Mouse (Mus musculus) Patski (cell line): ENCODE data around the gene Slc25a53. TPM values are rescaled to one million over a fixed set of nuclear protein-coding genes. Genes with fewer than 3 reads are reported as not detected.
"Not testable (repeated sequence)": the region's sequence is repeated elsewhere in the genome, so short reads cannot be mapped to it uniquely, and the experiment has no call there.

ENCODE experiments used
- ATAC-seq: fragments of 100-300 bp; one replicate; pipeline ENCODE4 v1.8.0; 2021
- CTCF ChIA-PET: fragments of 350-600 bp; sonication (Branson Sonifier 250); formaldehyde crosslinking; loops from one replicate; lab custom pipeline; 2022; ENCODE audit warnings: inconsistent platforms; lab: Charles Lee
- POLR2A ChIA-PET: fragments of 350-600 bp; sonication (Branson Sonifier 250); formaldehyde crosslinking; loops from one replicate; lab custom pipeline; 2022; ENCODE audit warnings: antibody characterized with exemption, inconsistent platforms; lab: Charles Lee
- DNase-seq: peaks from one replicate; pipeline ENCODE4 v3.0.0-alpha.2; 2011; ENCODE audit warnings: low read depth, low spot score
- H3K27me3 ChIP-seq: fragments of 371-371 bp; one replicate; pipeline ENCODE4 v1.5.1; 2021
- CTCF ChIP-seq: fragments of 100-300 bp; IDR thresholded peaks from one replicate; pipeline ENCODE4 v1.5.1; 2021
- in situ Hi-C: fragments of 300-500 bp; cut with MboI; formaldehyde crosslinking; loops from 3 replicates; pipeline ENCODE4 v1.11.1; 2018; ENCODE audit warnings: low pct_unique_long_range_greater_than_20kb, mixed read lengths
- polyA plus RNA-seq: library from polyadenylated mRNA; unstranded; gene quantifications from one replicate; pipeline ENCODE4 v1.2.3, GENCODE M21; 2021

Gene Slc25a53
- polyA plus RNA-seq, 1 experiment from 2014 or later: 8.7 TPM

DNA sequence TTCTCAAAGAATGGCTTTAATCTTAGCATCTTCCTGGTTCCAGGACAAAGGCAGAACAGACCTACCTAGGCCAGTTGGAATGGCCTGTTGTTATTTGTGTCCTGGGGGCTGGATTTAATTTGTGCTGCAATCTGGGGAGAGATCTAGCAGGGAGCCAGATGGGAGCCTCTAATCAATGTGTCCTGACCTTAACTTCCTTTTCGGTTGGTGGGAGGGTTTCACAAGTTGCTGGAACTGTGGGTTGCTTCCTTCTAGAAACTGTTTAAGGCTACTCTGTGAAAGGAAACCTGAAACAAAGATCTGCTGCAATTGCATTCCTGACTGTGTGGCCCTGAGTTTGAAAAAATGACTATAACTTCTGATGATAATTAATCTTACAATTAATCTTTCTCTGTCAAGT, 20.4 kb downstream of the Slc25a53 start:
- CTCF ChIA-PET: interaction anchor here (1.0 to 1.9 kb wide), 3 partner anchors 10 to 122 kb away, joined by 3 to 6 read pairs (median 3); no protein-coding TSS in a partner anchor
- ATAC-seq: no peak
- in situ Hi-C loops: loop anchor here (10.0 kb wide), 1 partner anchor 393 kb away; no protein-coding TSS in a partner anchor
- POLR2A ChIA-PET: no interaction called here
- TF ChIP-seq CTCF: no peak
- DNase-seq: no peak
- H3K27me3 ChIP-seq: no peaks in the 10 kb centered on the region

- in situ Hi-C loops: loop anchor here (10.0 kb wide), 1 partner anchor 390 kb away; no protein-coding TSS in a partner anchor
- peak; percentile 73 for TF ChIP-seq CTCF
- H3K27me3 ChIP-seq: peaks cover 3% of the 10 kb centered on the region
- POLR2A ChIA-PET: no interaction called here
- ATAC-seq: peak; percentile 65
- DNase-seq: no peak
- CTCF ChIA-PET: no interaction called here
These were observed 22.9 kb downstream of the Slc25a53 start for GRCm38 (mm10) chrX:137015099-137015709.

- ATAC-seq: no peak
- no peak for DNase-seq
- CTCF ChIA-PET: no interaction called here
- in situ Hi-C loops: no loop called here
- no peak for TF ChIP-seq CTCF
- H3K27me3 ChIP-seq: peaks cover 4% of the 10 kb centered on the region
- POLR2A ChIA-PET: no interaction called here
These were observed 41.8 kb downstream of the Slc25a53 start for GRCm38 (mm10) chrX:136996256-136996655.

- CTCF ChIA-PET: no interaction called here
- in situ Hi-C loops: no loop called here
- TF ChIP-seq CTCF: no peak
- DNase-seq (no peak), ATAC-seq (no peak)
- POLR2A ChIA-PET: no interaction called here
- no peaks in the 10 kb centered on the region for H3K27me3 ChIP-seq
These were observed 44.5 kb downstream of the Slc25a53 start for GRCm38 (mm10) chrX:136993641-136994040.

- DNase-seq (no peak), ATAC-seq (no peak)
- no peaks in the 10 kb centered on the region for H3K27me3 ChIP-seq
- POLR2A ChIA-PET: no interaction called here
- CTCF ChIA-PET: no interaction called here
- in situ Hi-C loops: no loop called here
- no peak for TF ChIP-seq CTCF
These were observed 45.0 kb downstream of the Slc25a53 start, which contains the start of gene Zcchc18 for GRCm38 (mm10) chrX:136992978-136993547. Zcchc18 (plus strand) TSS chrX:136993155.

- ChIA-PET CTCF (no interaction called here), POLR2A (no interaction called here)
- peaks cover 3% of the 10 kb centered on the region for H3K27me3 ChIP-seq
- TF ChIP-seq CTCF: no peak
- in situ Hi-C loops: no loop called here
- ATAC-seq (no peak), DNase-seq (no peak)
These were observed 45.7 kb downstream of the Slc25a53 start for GRCm38 (mm10) chrX:136992191-136992965.

- CTCF ChIA-PET: interaction anchor here (0.9 kb wide), 1 partner anchor 13 kb away, joined by 3 read pairs; no protein-coding TSS in a partner anchor
- POLR2A ChIA-PET: no interaction called here
- no peak for TF ChIP-seq CTCF
- DNase-seq (no peak), ATAC-seq (no peak)
- peaks cover 9% of the 10 kb centered on the region for H3K27me3 ChIP-seq
- in situ Hi-C loops: no loop called here
These were observed 46.8 kb downstream of the Slc25a53 start for GRCm38 (mm10) chrX:136991274-136991673.

DNA sequence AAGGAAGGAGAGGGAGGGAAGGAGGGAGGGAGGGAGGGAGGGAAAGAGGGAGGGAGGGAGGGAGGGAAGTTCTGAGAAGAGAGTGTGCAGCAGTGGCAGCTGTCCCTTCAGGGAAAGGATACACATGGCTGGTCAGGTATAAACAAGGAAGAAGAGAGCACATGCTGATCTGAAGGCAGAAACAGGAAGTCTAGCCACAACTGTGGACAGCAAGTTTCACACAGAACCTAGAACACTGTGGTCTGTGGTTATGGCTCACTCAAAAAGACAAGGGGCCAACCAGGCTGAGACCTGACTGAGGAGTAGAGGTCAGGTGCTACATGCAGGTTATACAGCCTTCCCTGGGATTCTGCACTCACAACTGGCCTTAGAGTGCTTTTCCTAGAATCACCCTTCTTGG, 52.1 kb downstream of the Slc25a53 start:
- in situ Hi-C loops: no loop called here
- CTCF ChIA-PET: no interaction called here
- POLR2A ChIA-PET: no interaction called here
- peaks cover 9% of the 10 kb centered on the region for H3K27me3 ChIP-seq
- DNase-seq (no peak), ATAC-seq (peak; percentile 87)
- no peak for TF ChIP-seq CTCF

DNA sequence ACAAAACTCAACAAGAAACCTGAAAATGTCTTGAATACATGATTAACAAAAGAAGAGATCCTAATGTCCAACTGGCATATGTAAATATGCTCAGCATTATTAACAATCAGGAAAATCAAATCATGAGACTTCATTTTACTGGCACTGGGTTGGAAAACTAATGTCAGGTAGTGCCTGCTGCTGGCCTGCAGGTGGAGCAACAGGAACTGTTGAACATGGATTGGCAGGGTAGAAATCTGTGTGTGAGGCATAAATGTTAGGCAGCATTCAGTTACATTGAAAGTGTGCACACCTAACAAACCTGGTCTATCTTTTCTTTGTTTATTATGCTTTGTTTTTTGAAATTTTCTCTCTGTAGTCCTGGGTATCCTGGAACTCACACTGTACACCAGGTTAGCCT, 59.5 kb downstream of the Slc25a53 start:
- ChIA-PET CTCF (no interaction called here), POLR2A (no interaction called here)
- no peaks in the 10 kb centered on the region for H3K27me3 ChIP-seq
- in situ Hi-C loops: no loop called here
- no peak for TF ChIP-seq CTCF
- DNase-seq (no peak), ATAC-seq (no peak)

DNA sequence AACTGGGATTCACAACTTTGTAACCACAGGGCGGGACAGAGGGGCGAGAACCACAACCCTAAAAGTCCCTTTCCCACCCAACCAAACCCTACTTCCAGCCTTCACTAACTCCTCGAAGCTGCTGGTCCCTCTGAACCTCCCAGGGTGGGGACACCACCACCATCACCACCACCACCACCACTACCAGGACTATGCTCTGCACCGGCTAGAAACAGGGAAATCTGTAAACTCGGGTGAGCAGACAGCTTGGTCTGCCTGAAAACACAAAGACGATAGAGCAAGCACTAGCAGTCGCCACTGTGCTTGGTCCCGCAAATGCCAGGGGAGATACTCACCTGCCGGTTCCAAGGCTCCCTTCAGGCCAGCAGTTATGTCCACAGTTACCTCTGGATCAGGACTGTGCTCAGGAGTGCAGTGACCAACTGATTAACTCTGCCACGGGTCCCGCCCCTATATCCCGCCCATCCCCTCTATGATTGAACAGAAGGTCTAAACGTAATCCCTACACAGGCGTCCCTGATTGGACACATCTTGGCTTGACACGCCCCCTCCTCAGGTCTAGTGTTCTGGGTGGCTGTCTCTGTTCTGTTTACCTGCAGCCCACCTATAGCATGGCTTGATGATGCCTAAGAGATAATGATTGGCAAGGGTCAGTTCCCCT, 61.5 kb downstream of the Slc25a53 start, which contains the start of the genes Tmsb15l and Tmsb15b1:
Gene Tmsb15l, minus strand, starts transcription at position 446 of the 661 bp plus-strand sequence.
Gene Tmsb15b1, minus strand, starts transcription at position 451 of the 661 bp plus-strand sequence.
- CTCF ChIA-PET: no interaction called here
- no peaks in the 10 kb centered on the region for H3K27me3 ChIP-seq
- POLR2A ChIA-PET: no interaction called here
- TF ChIP-seq CTCF: no peak
- in situ Hi-C loops: no loop called here
- ATAC-seq: no peak
- no peak for DNase-seq

DNA sequence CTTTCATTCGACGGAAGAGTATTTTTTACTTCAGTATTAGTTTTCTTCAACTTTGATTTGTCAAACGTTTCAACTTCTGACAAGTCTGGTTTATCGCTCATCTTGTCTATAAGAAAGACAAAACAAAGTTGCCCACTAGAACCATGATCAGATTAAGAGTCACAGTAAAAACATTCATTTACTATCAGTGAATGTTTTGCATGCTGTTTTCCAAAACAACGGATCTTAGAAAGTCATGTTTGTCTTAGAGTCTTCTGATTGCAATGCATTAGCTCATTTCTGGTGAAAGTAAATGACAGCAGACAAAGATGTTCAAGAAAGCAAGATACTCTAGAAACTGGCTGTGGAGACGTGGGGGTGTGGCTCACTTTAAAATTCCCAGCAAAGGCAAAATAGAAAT, 62.7 kb downstream of the Slc25a53 start, which contains the start of gene Tmsb15b2:
Gene Tmsb15b2, minus strand, starts transcription at position 101 of the 400 bp plus-strand sequence.
- CTCF ChIA-PET, H3K27me3 ChIP-seq, DNase-seq, ATAC-seq, POLR2A ChIA-PET, in situ Hi-C loops: not testable (repeated sequence)
